Mouse (Mus musculus): ENCODE data around the gene Vsig8.
A peak's percentile ranks its signal among the peaks of the same experiment; 100 is the strongest.

Gene Vsig8

DNA sequence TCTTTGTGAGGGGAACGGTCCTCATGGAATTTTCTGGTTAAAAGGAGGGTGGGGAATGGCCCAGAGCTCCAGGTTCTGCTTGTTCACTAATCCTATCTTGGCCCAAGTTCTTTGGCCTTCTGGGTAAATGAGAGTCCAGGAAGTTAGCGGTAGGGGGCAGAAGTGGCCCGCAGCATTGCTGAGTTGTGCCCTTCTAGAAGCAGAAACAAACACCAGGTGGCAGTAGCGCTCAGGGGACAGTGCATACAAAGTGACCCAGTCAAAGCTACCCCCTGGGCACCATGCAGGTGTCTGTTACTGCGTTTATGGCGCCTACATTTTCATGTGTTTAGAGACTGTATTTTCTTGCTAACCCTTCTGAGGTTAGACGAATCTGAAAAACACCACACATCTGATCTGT, 27.0 kb upstream of the Vsig8 start:
- peak; percentile 78 to 89 for DNase-seq (ENCODE audit: low spot score in 2 of 2)

DNA sequence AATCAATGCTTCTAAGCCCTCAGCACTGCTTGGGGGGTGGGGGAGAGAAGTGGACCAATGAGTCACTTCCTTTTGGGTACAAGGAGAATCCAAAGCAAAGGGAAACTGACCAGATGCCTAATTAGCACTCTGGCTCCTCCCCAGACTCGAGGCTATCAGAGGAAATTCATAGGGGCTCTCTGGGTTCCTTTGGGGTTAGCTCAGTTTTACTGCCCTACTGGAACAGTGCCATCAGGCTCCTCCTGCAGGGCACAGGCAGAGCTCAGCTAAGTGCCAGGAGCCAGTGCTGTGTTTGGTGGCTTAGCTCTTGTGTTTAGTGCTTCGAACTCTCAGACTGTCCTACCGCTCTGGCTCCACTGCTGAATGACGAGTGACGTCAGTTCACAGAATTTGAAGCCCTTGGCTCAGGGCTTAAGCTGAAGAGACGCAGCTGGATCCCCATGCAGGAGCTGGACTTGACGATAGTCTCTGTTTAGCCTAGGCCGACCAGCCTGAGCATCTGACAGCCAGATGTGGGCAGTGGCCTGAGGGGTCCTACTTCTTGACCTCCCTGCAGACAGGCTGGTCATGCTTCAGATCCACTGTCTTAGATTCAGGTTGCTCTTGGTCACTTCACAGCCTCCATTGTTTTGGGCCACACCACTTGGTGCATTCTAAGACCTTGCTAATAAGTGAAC, 25.1 kb upstream of the Vsig8 start:
- no peak for DNase-seq (ENCODE audit: low spot score in 2 of 2)

DNA sequence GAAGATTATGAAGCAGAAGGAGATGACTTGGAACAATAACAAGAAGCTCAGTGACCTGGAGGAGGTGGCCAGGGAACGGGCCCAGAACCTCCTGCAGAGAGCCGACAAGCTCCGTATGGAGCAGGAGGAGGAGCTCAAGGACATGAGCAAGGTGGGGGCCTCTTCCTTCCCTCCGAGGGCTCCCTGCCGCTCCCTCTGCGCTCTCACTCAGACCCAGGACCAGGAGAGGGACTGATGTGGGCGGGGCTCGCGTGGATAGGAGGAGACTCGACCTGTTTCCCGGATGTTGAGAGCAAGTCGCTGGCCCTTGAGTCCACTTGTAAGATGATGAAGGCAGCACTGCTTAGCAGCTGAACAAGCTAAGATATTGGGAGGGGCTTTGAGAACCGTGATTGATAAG, 23.2 kb upstream of the Vsig8 start:
- no peak for DNase-seq (ENCODE audit: low spot score in 2 of 2)

DNA sequence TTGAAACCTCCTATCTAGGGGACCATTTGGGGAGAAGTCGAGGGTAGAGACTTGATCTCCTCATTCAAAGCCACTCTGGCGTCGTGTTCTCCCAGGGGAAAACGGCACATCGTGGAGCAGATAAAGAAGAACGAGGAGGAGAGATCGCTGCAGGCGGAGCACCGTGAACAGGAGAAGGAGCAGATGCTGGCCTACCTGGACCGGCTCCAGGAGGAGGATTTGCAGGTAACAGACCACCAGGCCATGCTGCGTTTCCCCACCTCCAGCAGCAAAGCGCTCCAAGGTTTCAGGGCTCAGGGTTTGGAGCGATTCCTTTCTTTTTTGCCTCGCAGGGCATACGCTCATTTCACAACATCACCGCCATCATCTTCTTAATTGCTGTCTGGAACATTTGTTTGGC, 20.6 kb upstream of the Vsig8 start:
- no peak for DNase-seq (ENCODE audit: low spot score in 2 of 2)

DNA sequence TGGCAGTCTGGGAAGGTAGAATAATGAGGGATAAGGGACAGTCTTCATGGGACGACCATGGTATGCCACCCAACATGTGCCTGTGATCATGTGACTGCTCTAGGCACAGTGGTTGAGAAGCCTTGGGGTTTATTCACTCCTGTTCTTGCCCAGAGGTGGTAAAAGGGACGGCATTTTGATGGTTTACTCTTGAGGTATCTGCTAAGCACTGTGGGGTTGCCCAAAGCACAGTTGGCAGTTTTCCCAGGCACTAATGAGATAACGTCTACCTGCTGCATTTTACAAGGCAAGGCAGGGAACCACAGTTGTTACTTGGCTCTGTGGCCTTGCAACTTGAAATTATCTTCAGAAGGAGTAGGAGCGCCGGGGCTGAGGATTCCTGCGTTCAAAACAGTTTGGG, 15.9 kb upstream of the Vsig8 start:
- no peak for DNase-seq (ENCODE audit: low spot score in 2 of 2)

DNA sequence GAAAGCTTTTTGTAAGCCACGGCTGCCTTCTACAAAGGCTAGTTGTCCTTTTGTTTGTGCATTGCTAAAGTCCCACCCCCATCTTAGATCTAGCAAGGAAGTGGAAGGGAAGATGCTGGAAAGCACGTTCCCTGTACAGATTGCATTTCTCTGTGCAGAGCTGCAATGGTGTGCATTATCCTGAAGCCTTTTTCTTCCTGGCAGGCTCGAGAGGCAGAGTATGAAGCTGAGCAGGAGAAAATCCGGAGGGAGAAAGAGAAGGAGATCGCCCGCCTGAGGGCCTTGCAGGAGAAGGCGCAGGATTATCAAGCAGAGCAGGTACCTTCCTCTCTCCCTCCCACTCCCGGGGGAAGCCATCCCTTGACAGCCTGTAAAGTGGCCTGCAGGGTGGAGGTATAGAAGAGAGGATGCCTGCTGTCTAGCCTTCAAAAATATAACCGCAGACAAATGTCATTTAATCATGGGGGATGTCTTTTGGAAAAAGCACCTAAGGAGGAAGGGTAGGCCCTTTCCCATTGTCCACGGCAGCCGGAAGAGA, 15.4 kb upstream of the Vsig8 start:
- DNase-seq (ENCODE audit: low spot score in 2 of 2) = no peak

DNA sequence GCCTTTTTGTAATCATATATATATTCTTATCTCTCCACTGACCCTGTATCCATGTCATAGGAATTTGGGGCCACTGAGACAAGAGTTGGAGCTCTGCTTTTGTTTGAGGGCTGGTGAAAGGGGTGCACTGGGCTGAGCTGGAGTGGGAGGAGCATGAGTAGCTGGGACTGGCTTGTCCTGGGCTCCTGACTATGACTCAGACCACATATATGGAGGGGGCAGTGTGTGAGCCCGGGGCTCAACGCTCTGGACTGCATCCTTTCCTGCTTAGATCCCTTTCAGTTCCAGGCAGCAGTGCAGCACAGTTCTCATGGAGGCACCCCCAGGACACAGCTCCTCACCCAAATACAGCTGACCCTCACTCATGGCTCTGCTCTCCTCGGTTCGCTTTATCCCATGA, 9.7 kb upstream of the Vsig8 start:
- no peak for DNase-seq (ENCODE audit: low spot score in 2 of 2)

DNA sequence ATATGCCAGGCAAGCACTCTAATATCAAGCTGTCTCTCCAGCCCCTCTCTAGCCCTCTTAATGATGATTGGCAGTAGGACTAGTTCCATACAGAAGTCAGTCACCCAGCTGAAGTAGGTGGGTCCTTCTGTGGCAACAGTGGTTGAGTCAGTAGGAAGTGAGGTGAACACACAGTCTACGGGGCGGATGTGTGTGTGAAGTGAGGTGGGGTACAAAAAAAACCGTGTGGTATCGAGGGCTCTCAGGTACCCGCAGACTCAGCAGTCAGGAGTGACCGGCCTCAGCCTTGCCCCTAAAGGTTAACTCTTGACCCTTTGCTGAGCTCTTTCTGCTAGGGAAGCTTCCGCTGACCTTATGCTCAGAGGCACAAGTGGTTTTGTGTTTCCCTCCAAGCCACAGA, 7.2 kb upstream of the Vsig8 start:
- DNase-seq (ENCODE audit: low spot score in 2 of 2) = no peak

DNA sequence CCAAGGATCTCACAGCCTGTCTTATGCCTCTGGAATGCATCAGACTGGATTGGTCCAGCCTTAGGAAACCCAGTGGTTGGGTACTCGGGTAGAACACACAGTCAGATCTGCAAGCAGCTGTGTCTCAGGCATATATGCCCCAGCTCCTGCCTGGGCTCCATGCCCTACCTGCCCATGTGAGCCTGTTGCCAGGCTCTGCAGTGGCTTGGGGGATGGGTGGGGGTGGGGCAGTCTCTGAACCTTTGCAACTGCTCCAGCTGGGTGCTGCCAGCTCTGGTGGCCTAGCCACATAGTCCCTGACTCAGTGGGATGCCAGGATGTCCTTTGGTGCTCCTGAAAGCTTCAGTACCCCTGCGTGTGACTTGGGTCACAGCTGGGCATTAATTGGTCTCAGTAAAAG, 6.4 kb upstream of the Vsig8 start:
- no peak for DNase-seq (ENCODE audit: low spot score in 2 of 2)

DNA sequence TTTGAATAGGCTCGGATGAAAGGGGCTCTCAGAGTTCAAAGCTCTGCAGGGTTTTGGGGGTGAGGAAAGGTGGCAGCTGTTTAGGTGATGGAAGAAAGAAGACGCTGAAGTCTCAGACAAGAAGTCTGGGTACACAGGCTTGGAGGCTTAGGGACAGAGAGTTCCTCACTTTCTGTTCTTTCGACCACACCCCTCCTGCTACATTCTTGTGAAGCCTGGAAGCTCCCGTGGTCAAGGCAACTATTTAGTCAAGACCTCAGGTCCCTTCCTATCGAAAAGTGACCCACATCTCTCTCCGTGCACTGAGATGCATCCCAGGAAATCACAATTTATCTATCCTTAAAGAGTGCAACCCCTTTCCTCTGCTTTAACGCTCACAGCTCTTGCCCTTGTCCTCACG, 6.0 kb upstream of the Vsig8 start:
- no peak for DNase-seq (ENCODE audit: low spot score in 2 of 2)

DNA sequence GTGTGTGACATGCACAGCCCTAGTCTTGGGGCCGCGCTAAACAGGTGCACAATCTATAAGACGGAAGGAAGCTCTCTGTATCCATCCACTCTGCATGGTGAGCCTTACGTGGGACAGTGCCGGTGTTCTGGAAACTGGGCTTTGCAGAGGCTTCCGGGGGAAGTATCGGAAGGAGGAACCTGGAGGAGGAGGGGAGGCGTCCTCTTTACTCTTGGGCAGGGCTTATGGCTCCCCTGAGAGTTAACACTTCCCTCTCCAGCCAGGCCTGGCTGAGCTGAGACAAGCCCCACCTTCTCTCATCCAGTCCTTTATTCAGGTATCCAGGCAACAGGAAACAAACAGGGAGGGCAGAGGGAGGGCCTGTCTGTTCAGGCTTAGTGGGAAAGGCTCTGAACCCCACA, 5.2 kb upstream of the Vsig8 start:
- DNase-seq (ENCODE audit: low spot score in 2 of 2) = no peak

DNA sequence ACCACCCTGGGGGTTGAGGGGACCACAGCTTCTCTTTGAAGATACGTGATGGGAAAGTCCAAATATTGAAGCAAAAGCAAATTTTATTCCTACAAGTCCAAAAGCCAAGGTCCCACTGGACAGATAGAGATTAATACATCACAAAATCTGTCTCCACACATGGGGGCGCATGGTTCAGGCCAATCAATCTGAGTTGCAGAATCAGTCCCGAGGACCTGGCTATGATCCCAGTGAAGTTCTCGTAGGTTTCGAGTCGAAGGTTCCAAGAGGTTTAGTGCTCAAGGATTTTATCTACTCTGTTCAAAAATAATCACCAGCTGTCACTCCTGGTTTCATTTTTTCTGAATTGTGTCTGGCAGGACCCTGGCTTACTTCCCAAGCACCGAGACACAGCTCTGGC, 4.7 kb upstream of the Vsig8 start:
- no peak for DNase-seq (ENCODE audit: low spot score in 2 of 2)

DNA sequence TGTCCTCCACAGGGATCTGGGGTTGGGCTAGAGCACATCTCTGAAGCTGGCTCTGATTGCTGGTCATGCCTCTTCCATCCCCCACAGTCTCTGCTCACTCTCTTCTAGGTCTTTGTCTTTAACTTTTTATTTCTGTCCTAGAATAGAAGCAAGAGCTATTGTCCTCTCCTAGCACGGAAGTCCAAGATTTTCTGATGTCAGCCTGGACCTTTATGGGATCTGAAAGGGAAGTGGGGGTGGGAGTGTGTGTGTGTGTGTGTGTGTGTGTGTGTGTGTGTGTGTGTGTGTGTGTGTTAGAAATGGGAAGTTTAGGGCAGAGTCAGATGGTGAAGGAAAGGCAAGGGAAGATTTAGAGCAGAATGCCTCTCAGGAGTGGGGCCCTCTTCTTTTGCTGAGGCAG, 3.1 kb upstream of the Vsig8 start:
- DNase-seq (ENCODE audit: low spot score in 2 of 2) = no peak

DNA sequence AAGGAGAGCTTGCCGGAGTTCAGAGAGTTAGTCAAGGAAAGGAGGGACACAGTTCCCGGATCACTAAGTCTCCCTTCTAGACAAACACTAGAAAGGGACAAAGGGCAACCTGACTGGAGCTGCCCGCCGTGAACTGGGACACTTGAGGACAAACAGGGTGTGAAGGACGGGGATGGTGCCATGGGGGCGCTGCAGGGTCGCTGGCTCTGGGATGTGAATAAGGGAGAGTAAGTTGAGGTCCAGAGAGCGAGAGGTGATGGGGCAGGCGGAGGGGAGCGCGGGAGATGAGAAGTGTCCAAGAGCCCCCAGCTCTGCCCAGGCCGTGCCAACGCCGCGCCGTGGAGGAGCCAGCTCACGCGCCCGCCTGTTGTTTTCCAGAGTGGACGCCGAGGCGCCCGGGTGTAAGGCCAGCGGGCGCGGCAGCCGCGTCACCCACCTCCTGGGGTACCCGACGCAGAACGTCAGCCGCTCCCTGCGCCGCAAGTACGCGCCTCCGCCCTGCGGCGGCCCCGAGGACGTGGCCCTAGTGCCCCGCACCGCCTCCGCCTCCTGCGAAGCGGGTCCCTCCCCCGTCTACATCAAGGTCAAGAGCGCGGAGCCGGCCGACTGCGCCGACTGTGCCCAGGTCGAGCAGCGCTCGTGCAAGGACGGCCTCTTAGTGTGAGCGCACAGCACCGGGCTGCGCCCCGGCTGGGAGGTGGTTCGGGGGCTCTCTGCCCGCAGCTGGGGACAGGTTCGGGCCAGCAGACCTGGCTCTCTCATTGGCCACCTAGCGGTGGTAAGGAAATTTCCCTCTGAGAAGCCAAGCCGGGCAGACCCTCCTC, 7.1 kb downstream of the Vsig8 start:
- peak in 1 of 2 experiments; percentile 68 for DNase-seq (ENCODE audit: low spot score in 2 of 2)

DNA sequence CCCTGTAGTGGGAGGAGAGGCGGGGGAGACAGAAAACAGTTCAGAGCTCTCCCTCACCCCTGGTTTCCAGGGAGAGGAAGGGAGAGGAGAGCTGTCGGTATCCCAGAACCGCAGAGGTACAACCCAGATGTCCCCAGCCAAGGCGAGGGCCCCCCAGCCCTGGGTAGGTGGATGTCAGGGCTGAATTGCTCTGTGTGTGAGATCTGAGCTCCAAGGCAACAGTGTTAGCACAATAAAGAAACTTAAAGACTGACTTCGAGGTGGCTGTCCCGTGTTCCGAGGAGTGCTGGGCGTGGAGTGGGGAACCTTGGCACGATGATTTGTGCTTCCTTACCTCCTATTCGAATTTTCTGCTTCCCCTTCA, 7.7 kb downstream of the Vsig8 start:
- DNase-seq (ENCODE audit: low spot score in 2 of 2) = no peak

DNA sequence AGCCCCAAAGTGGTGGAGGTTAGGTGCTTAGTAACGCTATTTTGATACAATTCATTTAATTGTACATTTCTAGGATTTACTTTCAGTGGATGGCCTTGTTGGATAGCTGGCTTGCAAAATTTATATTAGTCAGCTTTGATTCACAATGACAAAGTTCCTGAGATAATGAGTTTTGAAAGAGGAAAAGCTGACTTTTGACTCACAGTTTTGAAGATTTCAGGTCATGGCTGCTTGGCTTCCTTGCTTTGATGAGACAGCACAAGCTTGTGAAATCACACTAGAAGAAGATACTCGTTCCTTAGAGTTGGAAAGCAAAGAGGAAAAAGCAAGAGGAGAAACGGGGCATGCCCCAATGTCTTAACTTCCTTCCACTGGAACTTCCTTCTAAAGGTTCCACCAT, 10.4 kb downstream of the Vsig8 start:
- no peak for DNase-seq (ENCODE audit: low spot score in 2 of 2)

DNA sequence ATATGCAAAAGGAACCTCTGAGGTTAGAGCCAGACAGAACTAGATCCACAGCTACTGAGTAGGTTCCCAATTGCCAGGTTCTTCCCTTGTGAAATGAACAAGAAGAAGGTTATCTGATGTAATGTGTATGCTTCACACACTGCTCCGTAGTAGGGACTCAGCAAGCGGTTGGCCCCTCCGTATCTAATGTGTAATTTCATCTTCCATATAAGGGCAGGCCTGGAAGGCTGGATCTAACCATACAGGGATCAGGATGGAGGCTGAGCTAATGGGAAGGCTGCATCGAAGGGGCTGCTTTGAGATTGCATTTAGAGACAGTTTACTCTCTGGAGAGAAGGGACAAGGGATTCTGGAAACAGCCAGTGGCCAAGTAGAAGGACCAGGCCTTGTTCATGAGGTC, 12.0 kb downstream of the Vsig8 start:
- no peak for DNase-seq (ENCODE audit: low spot score in 2 of 2)

DNA sequence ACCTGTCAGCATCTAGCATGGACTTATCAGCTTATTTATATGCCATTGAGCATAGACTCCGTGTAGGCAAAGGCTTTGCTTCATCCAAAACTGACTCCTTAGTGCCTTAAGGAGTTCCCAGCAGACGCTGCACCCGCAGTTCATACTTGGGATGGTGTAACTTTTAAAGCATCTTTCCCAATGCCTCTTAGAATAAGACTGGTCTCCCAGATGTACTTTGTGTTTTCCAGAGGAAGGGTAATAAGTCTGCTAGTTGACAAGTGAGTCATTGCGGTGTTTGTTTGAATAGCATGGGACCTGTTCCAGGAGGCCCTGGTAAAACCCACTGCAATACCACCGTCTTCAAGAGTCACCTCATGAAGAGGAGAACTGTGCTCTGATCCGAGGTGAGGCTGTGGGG, 24.4 kb downstream of the Vsig8 start:
- no peak for DNase-seq (ENCODE audit: low spot score in 2 of 2)

DNA sequence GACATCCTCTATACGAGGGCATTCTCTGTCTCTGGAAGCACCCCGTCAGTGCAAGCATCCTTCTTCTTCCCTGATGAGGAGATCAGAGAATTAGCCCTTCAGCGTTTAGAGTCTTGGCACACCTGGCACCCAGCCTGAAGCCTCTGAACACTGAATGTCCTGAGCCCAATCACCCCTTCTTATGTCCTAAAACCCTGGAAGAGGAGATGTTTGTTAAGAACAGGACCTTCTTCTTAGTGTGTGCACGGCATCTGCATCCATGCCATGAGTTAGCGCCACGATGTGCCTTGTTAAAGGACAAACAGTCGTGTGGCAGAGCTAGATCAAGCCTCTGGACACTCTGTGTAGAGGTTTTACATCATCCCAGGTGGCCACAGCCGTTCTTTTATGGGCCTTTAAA, 26.7 kb downstream of the Vsig8 start:
- DNase-seq (ENCODE audit: low spot score in 2 of 2) = no peak

DNA sequence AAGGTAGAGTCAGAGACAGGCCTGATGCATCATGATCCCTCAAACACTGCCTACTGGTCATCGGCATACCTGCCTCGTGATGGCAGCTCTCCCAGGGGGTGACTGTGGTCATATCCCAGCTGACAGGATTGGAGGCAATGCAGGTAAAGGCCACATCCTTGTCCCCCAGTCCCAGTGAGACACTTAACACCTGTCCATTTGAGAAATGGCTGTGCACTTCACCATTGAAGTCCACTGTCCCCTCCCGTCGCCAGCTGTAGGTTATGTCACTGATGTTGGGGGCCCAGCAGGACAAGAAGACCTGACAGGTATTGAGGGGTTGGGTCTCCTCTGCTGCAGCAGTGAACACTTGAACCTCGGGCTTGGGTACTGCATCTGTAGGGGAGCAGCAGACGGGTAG, 28.5 kb downstream of the Vsig8 start:
- no peak for DNase-seq (ENCODE audit: low spot score in 2 of 2)

DNA sequence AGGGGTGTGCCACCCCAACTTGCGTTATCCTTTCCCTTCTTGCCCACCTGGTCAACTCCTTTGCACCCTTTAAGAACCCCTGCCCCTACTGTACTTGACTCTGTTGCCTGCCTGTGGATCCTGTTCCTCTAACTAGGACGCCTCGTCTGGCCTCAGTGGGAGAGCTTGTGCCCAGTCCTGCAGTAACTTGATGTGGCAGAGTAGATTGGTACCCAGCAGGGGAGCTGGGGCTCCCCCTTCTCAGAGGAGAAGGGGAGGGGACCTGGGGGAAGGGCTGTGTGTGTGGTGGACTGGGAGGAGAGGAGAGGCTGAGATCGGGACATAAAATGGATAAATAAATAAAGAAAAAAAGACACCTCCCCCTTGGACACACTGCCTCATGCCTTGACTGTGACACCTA, 29.3 kb downstream of the Vsig8 start:
- no peak for DNase-seq (ENCODE audit: low spot score in 2 of 2)

DNA sequence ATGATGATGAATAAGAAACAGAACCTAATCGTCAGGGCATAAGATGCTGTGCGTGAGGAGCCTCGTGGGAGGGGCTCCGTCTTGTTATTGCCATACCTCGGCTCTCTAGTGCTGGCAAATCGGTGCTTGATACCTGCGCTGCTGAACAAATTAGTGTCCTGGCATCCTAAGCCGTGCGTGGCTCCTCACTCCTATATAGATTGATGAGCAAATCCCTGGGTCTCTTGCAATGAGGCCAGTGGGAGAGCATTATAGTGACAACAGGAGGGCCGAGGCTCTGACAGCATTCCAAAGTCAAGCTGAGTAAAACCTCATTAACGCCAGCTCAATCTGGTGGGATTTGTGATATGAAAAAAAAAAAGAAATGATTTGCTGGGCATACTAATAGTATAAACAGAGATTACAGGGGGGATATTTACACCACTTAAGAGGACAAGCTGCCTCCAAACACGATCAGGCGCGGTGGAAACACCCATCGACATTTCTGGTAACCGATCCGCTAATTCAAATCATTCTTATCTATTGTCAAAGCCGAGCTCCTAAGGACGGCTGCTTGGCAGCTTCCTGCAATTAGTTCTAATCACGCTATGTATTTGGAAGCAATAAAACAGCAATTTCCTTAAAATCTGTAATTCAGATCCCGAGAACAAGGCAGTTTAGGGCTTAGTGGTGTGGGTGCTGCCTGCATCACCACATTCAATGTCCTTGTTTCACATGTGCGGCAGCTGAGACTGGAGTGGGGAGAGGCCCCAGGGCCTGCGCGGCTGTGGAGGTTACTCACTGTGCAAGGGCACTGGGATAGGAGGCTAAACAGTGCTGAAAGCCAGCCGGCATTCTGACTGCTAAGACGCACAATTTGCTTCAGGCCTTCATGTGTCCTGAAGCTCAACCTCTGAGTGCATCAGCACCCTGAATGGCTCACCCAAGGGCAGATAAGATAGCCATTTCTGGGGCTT, 30.2 kb downstream of the Vsig8 start:
- DNase-seq (ENCODE audit: low spot score in 2 of 2) = no peak
